Mouse (Mus musculus): ENCODE measurements around the gene Stk38.

DNA sequence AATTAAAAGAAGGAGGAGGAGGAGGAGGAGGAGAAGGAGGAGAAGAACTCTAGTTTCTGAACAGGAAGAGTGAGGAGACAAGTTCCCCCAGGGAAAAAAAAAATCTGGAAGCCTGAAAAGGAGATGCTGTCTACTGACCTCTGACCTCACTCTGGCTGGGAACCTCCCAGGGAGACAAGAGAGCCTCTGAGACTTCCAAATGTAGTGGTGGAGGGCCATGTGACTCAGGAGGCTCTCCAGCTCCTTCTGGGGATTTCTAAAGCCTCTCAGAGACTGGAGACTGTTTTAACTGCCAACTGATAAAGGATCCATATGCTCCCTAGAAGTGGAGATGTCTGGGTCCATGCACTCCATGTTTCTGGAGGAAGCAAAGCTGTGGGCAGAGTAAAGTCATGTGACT lies 6.4 kb upstream of the Stk38 start:
- TF ChIP-seq CTCF (IDR thresholded peaks at IDR 0.05; ENCODE audit: low read depth, low read length) (no peak), POLR2A (IDR thresholded peaks at IDR 0.05; ENCODE audit: extremely low read depth, insufficient read depth, low read length) (no peak)

Data from liver, adult 2 months (tissue).